Mouse (Mus musculus) heart, embryonic 15.5 days (tissue): Measurements from ENCODE around the gene Prl7a2. TPM values are rescaled to one million over a fixed set of nuclear protein-coding genes. Genes with fewer than 3 reads are reported as not detected.

Experiments
- ATAC-seq: fragments of 200-750 bp; cut with Nextera tagmentation; replicated peaks from 2 replicates; pipeline ENCODE4 v1.8.0; 2017; ENCODE audit warnings: low read depth, moderate TSS enrichment; ENCODE audit not compliant: insufficient number of reproducible peaks, insufficient read depth, low FRiP score
- H3K27ac ChIP-seq: fragments of 300-500 bp; sonication (generic); 2 replicates; pipeline ENCODE4 v1.5.1; 2015; ENCODE audit warnings: mild to moderate bottlenecking, inconsistent platforms
- H3K27me3 ChIP-seq: fragments of 300-500 bp; sonication (generic); 2 replicates; pipeline ENCODE4 v1.6.1; 2015; ENCODE audit warnings: inconsistent platforms
- H3K36me3 ChIP-seq: fragments of 300-500 bp; sonication (generic); 2 replicates; pipeline ENCODE4 v1.6.1; 2015; ENCODE audit warnings: mild to moderate bottlenecking, inconsistent platforms
- H3K4me1 ChIP-seq: fragments of 300-500 bp; sonication (generic); replicated peaks from 2 replicates; pipeline ENCODE4 v1.6.1; 2015; ENCODE audit warnings: inconsistent platforms
- H3K4me2 ChIP-seq: fragments of 300-500 bp; sonication (generic); 2 replicates; pipeline ENCODE4 v1.6.1; 2015; ENCODE audit warnings: inconsistent platforms, mild to moderate bottlenecking, moderate library complexity
- H3K4me3 ChIP-seq: fragments of 300-500 bp; sonication (generic); 2 replicates; pipeline ENCODE4 v1.5.1; 2015; ENCODE audit warnings: mild to moderate bottlenecking, inconsistent platforms
- H3K9ac ChIP-seq: fragments of 300-500 bp; sonication (generic); 2 replicates; pipeline ENCODE4 v1.6.1; 2015; ENCODE audit warnings: mild to moderate bottlenecking, inconsistent platforms
- H3K9me3 ChIP-seq: fragments of 300-500 bp; sonication (generic); replicated peaks from 2 replicates; pipeline ENCODE4 v1.6.1; 2016; ENCODE audit warnings: inconsistent platforms
- WGBS: fragments of 180-500 bp; shearing (Covaris S2); methylation state at CpG from one replicate; pipeline ENCODE4 v1.1.7; 2015; ENCODE audit warnings: mixed read lengths; 5-methylcytosine and 5-hydroxymethylcytosine counted together
- polyA plus RNA-seq: library from polyadenylated mRNA; unstranded; fragments of >200 nt; fragmentation: Nextera tagmentation; extraction: Ambion mirVana; gene quantifications from 2 replicates; pipeline ENCODE4 v1.2.1, GENCODE M21; 2015

Prl7a2 gene
- polyA plus RNA-seq: not detected in 2 replicates

DNA sequence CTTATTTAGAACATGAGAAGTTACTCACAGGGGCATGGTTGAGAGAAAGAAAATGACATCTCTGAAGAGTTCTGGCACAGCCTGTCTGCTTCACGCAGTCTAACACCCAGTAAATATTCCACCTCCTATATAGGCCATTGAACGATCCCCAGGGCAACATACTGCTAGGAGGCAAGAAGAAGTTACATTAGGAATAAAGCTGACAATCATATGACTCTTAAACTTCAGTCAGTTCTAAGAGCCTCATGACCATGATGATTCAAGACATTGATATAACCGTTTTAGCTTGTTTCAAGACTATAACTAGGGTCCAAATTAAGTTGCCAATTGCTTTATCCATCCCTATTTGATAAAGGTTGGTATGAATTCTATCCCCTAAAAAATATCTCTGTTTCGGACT, at the start of gene Prl7a2:
TSS of gene Prl7a2 (minus strand) at position 101 of the 400 bp plus-strand sequence.
- no peak within 1 kb of the TSS for H3K9ac ChIP-seq
- no peaks in the 10 kb centered on the region for H3K9me3 ChIP-seq
- H3K4me3 ChIP-seq: no peak within 1 kb of the TSS
- WGBS: 77% methylated on average over 4 of the region's 4 CpGs
- H3K4me1 ChIP-seq: no peaks in the 10 kb centered on the region
- no peaks in the 10 kb centered on the region for H3K36me3 ChIP-seq
- no peaks in the 10 kb centered on the region for H3K27me3 ChIP-seq
- H3K27ac ChIP-seq: no peak within 1 kb of the TSS
- H3K4me2 ChIP-seq: no peak within 1 kb of the TSS
- ATAC-seq: no peak

DNA sequence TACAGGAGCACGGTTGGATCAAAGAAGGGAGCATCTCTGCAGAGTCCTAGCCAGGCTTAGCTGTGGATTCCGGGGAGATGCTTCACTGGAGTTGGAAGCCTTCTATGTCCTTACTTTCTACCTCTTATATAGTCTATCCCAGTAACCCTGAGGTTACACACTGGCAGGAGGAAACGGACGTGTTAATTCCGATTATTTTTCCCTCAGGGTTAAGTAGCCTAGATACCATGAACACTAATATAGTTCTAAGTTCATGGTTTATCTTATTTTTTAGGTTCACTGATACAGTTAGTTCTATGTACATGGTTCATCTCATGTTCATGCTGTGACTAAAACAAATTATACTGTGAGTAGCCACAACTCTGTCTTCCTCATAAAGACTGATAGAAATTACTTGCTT, 48.8 kb upstream of the Prl7a2 start, which contains the start of gene Prl7d1:
TSS of gene Prl7d1 (minus strand) at position 101 of the 400 bp plus-strand sequence.
- Histone ChIP-seq H3K4me2 (no peak within 1 kb of the TSS), H3K9ac (no peak within 1 kb of the TSS), H3K4me3 (no peak within 1 kb of the TSS), H3K4me1 (no peaks in the 10 kb centered on the region), H3K27ac (no peak within 1 kb of the TSS), H3K9me3 (no peaks in the 10 kb centered on the region), H3K36me3 (no peaks in the 10 kb centered on the region), H3K27me3 (no peaks in the 10 kb centered on the region)
- 76% methylated on average over 5 of the region's 5 CpGs for WGBS
- ATAC-seq: no peak

DNA sequence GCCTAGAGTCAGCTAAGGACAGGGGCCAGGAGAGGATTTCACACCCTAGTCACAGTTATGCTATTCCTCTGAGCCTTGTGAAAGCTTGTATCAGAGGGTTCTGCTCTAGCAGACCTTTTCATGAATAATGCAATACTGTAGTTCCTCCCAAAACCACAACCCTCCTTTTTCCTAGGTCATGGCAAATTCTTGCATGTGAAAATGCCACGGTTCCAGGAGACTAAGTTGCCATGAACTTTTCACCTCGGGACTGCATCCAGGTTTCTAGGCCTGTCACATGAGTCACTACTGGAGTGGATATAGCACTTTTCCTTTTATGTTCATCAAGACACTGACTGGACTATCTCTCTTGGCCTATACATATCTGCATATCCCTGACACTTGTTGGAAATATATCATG, 38.7 kb upstream of the Prl7a2 start:
- ATAC-seq: no peak
- Histone ChIP-seq H3K4me3 (no peak overlapping the region), H3K36me3 (no peaks in the 10 kb centered on the region), H3K27me3 (no peaks in the 10 kb centered on the region), H3K4me2 (no peak overlapping the region), H3K27ac (no peak overlapping the region), H3K9me3 (no peaks in the 10 kb centered on the region), H3K9ac (no peak overlapping the region), H3K4me1 (no peaks in the 10 kb centered on the region)
- WGBS: 45% methylated on average over 2 of the region's 2 CpGs

DNA sequence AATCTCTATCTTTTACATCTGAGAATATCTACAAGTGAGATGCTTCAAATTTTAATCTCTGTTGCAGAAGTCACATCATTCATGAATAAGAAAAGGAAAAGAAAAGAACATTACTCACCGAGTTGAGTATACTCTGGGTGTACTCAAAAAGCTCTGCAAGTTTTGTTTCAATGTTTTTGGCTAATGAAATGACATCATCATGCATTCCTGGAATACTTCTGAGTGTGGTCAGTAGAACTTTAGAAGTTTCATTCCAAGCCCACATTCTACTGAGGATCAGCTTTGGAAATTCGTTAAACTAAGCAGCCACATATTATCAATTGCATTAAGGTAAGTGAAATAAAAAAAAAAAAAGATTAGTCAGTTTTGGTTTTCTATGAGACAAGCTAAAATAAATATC, 7.1 kb downstream of the Prl7a2 start:
- Histone ChIP-seq H3K4me2 (no peak overlapping the region), H3K9me3 (no peaks in the 10 kb centered on the region), H3K36me3 (no peaks in the 10 kb centered on the region), H3K27me3 (no peaks in the 10 kb centered on the region), H3K4me3 (no peak overlapping the region), H3K9ac (no peak overlapping the region), H3K27ac (no peak overlapping the region), H3K4me1 (no peaks in the 10 kb centered on the region)
- no peak for ATAC-seq
- 66% methylated on average over 2 of the region's 2 CpGs for WGBS

DNA sequence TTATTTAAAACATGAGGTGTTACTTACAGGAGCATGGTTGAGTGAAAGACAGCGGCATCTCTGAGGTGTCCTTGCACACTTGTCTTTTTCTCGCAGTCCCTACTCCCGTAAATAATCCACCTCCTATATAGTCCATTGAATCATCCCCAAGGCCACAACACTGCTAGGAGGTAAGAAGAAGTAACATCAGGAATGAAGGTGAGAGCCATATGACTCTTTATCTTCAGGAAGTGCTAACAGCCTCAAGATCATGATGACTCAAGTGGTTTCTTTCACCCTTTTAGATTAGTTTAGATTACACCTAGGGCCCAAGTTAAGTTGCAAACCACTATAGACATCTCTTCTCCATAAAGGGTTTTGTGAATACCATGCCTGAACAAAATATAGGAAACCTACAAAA, 25.4 kb downstream of the Prl7a2 start, which contains the start of gene Prl7a1:
TSS of gene Prl7a1 (minus strand) at position 101 of the 400 bp plus-strand sequence.
- no peak within 1 kb of the TSS for H3K4me3 ChIP-seq
- no peaks in the 10 kb centered on the region for H3K27me3 ChIP-seq
- H3K9ac ChIP-seq: no peak within 1 kb of the TSS
- H3K9me3 ChIP-seq: no peaks in the 10 kb centered on the region
- no peak for ATAC-seq
- H3K4me1 ChIP-seq: no peaks in the 10 kb centered on the region
- WGBS: 93% methylated on average over 3 of the region's 3 CpGs
- no peaks in the 10 kb centered on the region for H3K36me3 ChIP-seq
- H3K27ac ChIP-seq: no peak within 1 kb of the TSS
- no peak within 1 kb of the TSS for H3K4me2 ChIP-seq

DNA sequence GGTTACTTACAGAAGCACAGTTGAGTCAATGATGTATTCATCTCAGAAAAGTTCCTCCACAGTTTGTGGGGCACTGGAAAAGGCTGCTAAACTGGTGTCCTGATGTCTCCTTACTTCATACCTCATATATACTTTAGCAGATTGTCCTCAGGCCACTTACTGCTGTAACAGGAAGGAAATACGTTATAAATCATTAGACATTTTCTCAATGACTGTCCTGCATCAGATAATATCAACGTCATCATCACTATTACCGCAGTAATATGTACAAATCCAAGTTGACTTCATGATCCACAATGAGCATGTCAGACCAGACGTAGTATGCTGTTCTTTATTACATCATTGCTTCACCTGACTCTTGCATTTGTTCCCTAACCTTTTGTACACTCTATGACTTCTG, 57.4 kb downstream of the Prl7a2 start, which contains the start of gene Prl7b1:
TSS of gene Prl7b1 (minus strand) at position 101 of the 400 bp plus-strand sequence.
- Histone ChIP-seq H3K27me3 (no peaks in the 10 kb centered on the region), H3K4me1 (no peaks in the 10 kb centered on the region), H3K4me2 (no peak within 1 kb of the TSS), H3K4me3 (no peak within 1 kb of the TSS), H3K27ac (no peak within 1 kb of the TSS), H3K36me3 (no peaks in the 10 kb centered on the region), H3K9me3 (no peaks in the 10 kb centered on the region), H3K9ac (no peak within 1 kb of the TSS)
- ATAC-seq: no peak
- WGBS: 65% methylated on average over 4 of the region's 4 CpGs

Other genes starting within 250 kb of the Prl7a2 start
- gene Prl8a6, start 229.3 kb downstream of the Prl7a2 start, polyA plus RNA-seq: not detected in 2 replicates
- gene Prl8a8, start 154.8 kb downstream of the Prl7a2 start, polyA plus RNA-seq: not detected in 2 replicates
- not detected in 2 replicates for gene Prl8a9, start 103.4 kb downstream of the Prl7a2 start, polyA plus RNA-seq
- not detected in 2 replicates for gene Prl8a1, start 85.9 kb downstream of the Prl7a2 start, polyA plus RNA-seq
- gene Prl7b1, start 57.5 kb downstream of the Prl7a2 start, polyA plus RNA-seq: not detected in 2 replicates
- gene Prl7a1, start 25.5 kb downstream of the Prl7a2 start, polyA plus RNA-seq: not detected in 2 replicates
- gene Prl7d1, start 48.7 kb upstream of the Prl7a2 start, polyA plus RNA-seq: not detected in 2 replicates
- gene Prl7c1, start 112.8 kb upstream of the Prl7a2 start, polyA plus RNA-seq: not detected in 2 replicates
- not detected in 2 replicates for gene Prl2a1, start 133.6 kb upstream of the Prl7a2 start, polyA plus RNA-seq
- not detected in 2 replicates for gene Prl2c1, start 181.3 kb upstream of the Prl7a2 start, polyA plus RNA-seq